Mouse (Mus musculus) liver, embryonic 13.5 days (tissue): Measurements from ENCODE around the gene Dctn3. TPM values are rescaled to one million over a fixed set of nuclear protein-coding genes. Genes with fewer than 3 reads are reported as not detected.
"Not testable (repeated sequence)": the region's sequence is repeated elsewhere in the genome, so short reads cannot be mapped to it uniquely, and the experiment has no call there.

Experiments
- ATAC-seq: fragments of 200-750 bp; cut with Nextera tagmentation; 2 replicates; pipeline ENCODE4 v1.8.0; 2017; ENCODE audit warnings: low read depth, mild to moderate bottlenecking, moderate number of reproducible peaks, moderate library complexity
- DNase-seq: peaks from one replicate; pipeline ENCODE4 v3.0.0; 2022
- H3K27ac ChIP-seq: fragments of 300-500 bp; sonication (generic); 2 replicates; pipeline ENCODE4 v1.5.1; 2015; ENCODE audit warnings: moderate library complexity, mild to moderate bottlenecking, inconsistent platforms
- H3K27me3 ChIP-seq: fragments of 300-500 bp; sonication (generic); 2 replicates; pipeline ENCODE4 v1.6.1; 2015; ENCODE audit warnings: mild to moderate bottlenecking, inconsistent platforms
- H3K36me3 ChIP-seq: fragments of 300-500 bp; sonication (generic); 2 replicates; pipeline ENCODE4 v1.6.1; 2015; ENCODE audit warnings: mild to moderate bottlenecking, inconsistent platforms
- H3K4me1 ChIP-seq: fragments of 300-500 bp; sonication (generic); replicated peaks from 2 replicates; pipeline ENCODE4 v1.6.1; 2015; ENCODE audit warnings: inconsistent platforms
- H3K4me2 ChIP-seq: fragments of 300-500 bp; sonication (generic); 2 replicates; pipeline ENCODE4 v1.6.1; 2015; ENCODE audit warnings: inconsistent platforms, mild to moderate bottlenecking, moderate library complexity
- H3K4me3 ChIP-seq: fragments of 300-500 bp; sonication (generic); replicated peaks from 2 replicates; pipeline ENCODE4 v1.5.1; 2015; ENCODE audit warnings: mild to moderate bottlenecking, inconsistent platforms
- H3K9ac ChIP-seq: fragments of 300-500 bp; sonication (generic); 2 replicates; pipeline ENCODE4 v1.6.1; 2015; ENCODE audit warnings: mild to moderate bottlenecking, inconsistent platforms
- H3K9me3 ChIP-seq: fragments of 300-500 bp; sonication (generic); replicated peaks from 2 replicates; pipeline ENCODE4 v1.6.1; 2016; ENCODE audit warnings: inconsistent platforms
- WGBS: fragments of 180-500 bp; shearing (Covaris S2); methylation state at CpG from one replicate; pipeline ENCODE4 v1.1.7; 2015; ENCODE audit not compliant: insufficient replicate concordance; 5-methylcytosine and 5-hydroxymethylcytosine counted together
- polyA plus RNA-seq: library from polyadenylated mRNA; unstranded; fragments of >200 nt; fragmentation: Nextera tagmentation; extraction: Ambion mirVana; gene quantifications from 2 replicates; pipeline ENCODE4 v1.2.1, GENCODE M21; 2015

Gene Dctn3
- polyA plus RNA-seq, 1 experiment from 2014 or later, result 90.0 TPM

DNA sequence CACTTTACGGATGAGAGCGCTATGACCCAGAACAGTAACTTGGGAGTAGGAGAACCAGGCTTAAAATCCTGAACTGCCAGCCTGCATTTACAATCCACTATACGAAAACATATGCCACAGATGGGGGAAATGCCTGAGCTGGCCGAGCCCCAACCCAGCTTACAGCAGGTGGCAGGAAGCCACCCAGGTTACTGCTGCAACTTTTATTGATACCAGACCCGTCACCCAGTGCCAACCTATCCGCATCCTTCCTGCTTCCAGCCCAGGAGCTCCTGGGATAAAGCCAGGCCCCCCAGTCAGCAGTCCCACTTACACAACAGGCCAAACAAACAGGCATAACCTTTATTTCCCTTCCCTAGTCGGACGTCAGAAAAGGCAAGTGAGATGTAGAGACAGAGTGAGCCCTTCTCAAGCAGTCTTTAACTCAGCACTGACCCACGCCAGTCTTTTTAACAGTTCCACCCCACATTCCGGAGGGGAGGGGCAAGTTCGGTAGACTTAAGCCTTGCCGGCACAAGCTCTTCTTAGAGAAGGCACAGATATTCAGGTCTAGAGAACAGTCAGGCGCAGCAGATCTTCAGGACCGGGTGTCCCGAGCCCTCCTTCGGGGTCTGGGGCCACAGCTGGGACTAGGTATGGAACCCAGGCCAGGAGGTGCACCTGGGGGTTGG, 11.1 kb downstream of the Dctn3 start:
- Histone ChIP-seq H3K4me1 (peaks cover 33% of the 10 kb centered on the region), H3K36me3 (peaks cover 16% of the 10 kb centered on the region), H3K27ac (no peak overlapping the region), H3K9me3 (no peaks in the 10 kb centered on the region), H3K9ac (peak overlapping the region; percentile 93), H3K27me3 (peaks cover 13% of the 10 kb centered on the region; the same call in 1 of the 2 replicates), H3K4me2 (peak overlapping the region; percentile 94), H3K4me3 (peak overlapping the region; percentile 86)
- DNase-seq (no peak), ATAC-seq (no peak)
- 84% methylated on average over 16 of the region's 16 CpGs for WGBS

GRCm38 (mm10) chr4:41710229-41710628, 12.7 kb downstream of the Dctn3 start:
- Histone ChIP-seq H3K4me2 (no peak overlapping the region), H3K36me3 (peaks cover 8% of the 10 kb centered on the region), H3K9ac (no peak overlapping the region), H3K4me3 (no peak overlapping the region), H3K9me3 (no peaks in the 10 kb centered on the region), H3K27me3 (peaks cover 29% of the 10 kb centered on the region), H3K4me1 (peaks cover 33% of the 10 kb centered on the region), H3K27ac (no peak overlapping the region)
- no peak for DNase-seq
- ATAC-seq, result no peak
- 57% methylated on average over 4 of the region's 4 CpGs for WGBS

DNA sequence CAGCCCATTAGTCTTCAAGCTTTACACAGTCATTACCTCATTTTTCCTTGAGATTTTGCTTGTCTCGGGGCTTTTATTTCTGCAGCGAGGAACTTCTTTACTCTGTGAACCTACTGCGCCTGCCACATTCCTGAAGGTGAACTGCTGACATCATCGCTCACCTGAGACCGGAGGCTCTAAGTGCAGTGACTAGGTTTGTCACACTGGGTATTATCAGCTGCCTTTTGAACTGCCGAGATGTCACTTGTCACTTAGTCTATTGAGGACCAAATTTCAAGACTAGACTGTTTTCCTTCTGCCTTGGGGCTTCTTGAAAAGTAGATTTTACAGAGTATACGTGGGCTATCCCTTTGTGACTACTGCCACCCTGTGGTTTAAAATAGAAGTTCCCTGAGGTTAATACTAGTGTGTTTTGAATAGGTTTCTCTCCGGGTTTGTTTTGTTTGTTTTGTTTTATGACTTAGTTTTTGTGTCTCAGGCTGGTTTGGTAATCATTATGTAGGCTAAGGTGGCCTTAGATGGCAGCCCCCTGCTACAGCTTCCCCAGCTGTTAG, 14.7 kb downstream of the Dctn3 start:
- DNase-seq, result no peak
- no peak overlapping the region for H3K4me2 ChIP-seq
- H3K27ac ChIP-seq, result no peak overlapping the region
- H3K9me3 ChIP-seq, result no peaks in the 10 kb centered on the region
- WGBS, result 36% methylated on average over 8 of the region's 8 CpGs
- ATAC-seq, result no peak
- peaks cover 49% of the 10 kb centered on the region for H3K27me3 ChIP-seq
- H3K36me3 ChIP-seq, result peaks cover 8% of the 10 kb centered on the region
- H3K4me1 ChIP-seq, result peaks cover 18% of the 10 kb centered on the region
- no peak overlapping the region for H3K9ac ChIP-seq
- H3K4me3 ChIP-seq, result no peak overlapping the region

- Histone ChIP-seq H3K4me1 (peaks cover 10% of the 10 kb centered on the region), H3K27me3 (peaks cover 52% of the 10 kb centered on the region), H3K27ac (no peak overlapping the region), H3K4me3 (no peak overlapping the region), H3K9ac (no peak overlapping the region), H3K9me3 (no peaks in the 10 kb centered on the region), H3K36me3 (peaks cover 4% of the 10 kb centered on the region), H3K4me2 (no peak overlapping the region)
- DNase-seq (peak; percentile 47), ATAC-seq (peak; percentile 54)
- WGBS, result 6% methylated on average over 13 of the region's 13 CpGs
Measured at GRCm38 (mm10) chr4:41707011-41707535, 15.9 kb downstream of the Dctn3 start.

- Histone ChIP-seq H3K4me3 (no peak overlapping the region), H3K4me1 (peaks cover 1% of the 10 kb centered on the region; the same call in 1 of the 2 replicates), H3K27me3 (peaks cover 52% of the 10 kb centered on the region), H3K9ac (no peak overlapping the region), H3K9me3 (no peaks in the 10 kb centered on the region), H3K36me3 (no peaks in the 10 kb centered on the region), H3K4me2 (no peak overlapping the region), H3K27ac (no peak overlapping the region)
- WGBS, result 61% methylated on average over 19 of the region's 19 CpGs
- ATAC-seq (no peak), DNase-seq (no peak)
Measured at GRCm38 (mm10) chr4:41705922-41706754, 16.8 kb downstream of the Dctn3 start.

DNA sequence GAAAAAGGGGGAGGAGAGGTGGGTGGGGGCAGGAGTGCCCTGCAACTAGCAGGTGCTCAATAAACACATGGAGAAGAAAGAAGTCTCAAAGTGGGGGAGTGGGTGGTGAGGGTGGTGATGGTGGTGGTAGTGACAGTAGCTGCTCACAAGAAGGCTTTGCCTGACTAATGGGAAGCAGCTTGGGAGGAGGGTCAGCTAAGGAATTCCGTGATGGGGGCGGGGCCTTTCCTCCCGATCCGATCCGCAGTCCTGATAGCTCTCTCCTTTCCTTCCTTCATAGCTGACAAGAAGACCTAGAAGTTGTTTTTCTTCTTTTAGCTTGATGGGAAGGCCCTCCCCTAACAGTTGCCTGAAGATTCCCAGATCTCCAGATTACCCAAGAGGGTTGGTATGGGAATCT, 18.3 kb downstream of the Dctn3 start:
- peaks cover 52% of the 10 kb centered on the region for H3K27me3 ChIP-seq

GRCm38 (mm10) chr4:41702226-41702625, 20.7 kb downstream of the Dctn3 start:
- ATAC-seq, H3K9me3 ChIP-seq, DNase-seq, H3K36me3 ChIP-seq, H3K4me2 ChIP-seq, H3K27ac ChIP-seq, H3K9ac ChIP-seq, H3K4me3 ChIP-seq, H3K4me1 ChIP-seq: not testable (repeated sequence)
- H3K27me3 ChIP-seq, result peaks cover 56% of the 10 kb centered on the region
- WGBS, result 43% methylated on average over 2 of the region's 2 CpGs

More for the DNA sequence above, 18.3 kb downstream of the Dctn3 start:
- Histone ChIP-seq H3K36me3 (no peaks in the 10 kb centered on the region), H3K4me2 (no peak overlapping the region), H3K27ac (no peak overlapping the region), H3K4me1 (no peaks in the 10 kb centered on the region; the same call in 1 of the 2 replicates), H3K9me3 (no peaks in the 10 kb centered on the region), H3K4me3 (no peak overlapping the region), H3K9ac (no peak overlapping the region)
- DNase-seq, result no peak
- WGBS, result 8% methylated on average over 5 of the region's 5 CpGs
- ATAC-seq, result no peak

- not testable (repeated sequence) for DNase-seq, H3K9ac ChIP-seq, H3K9me3 ChIP-seq, H3K4me3 ChIP-seq, H3K27ac ChIP-seq, H3K4me1 ChIP-seq, H3K36me3 ChIP-seq, H3K4me2 ChIP-seq, ATAC-seq
- peaks cover 50% of the 10 kb centered on the region for H3K27me3 ChIP-seq
- whole genome bisulfite sequencing, result 71% methylated on average over 2 of the region's 8 CpGs
Measured at GRCm38 (mm10) chr4:41700224-41700623, 22.7 kb downstream of the Dctn3 start.

- 65% methylated on average over 10 of the region's 10 CpGs for WGBS
- not testable (repeated sequence) for ATAC-seq, H3K4me1 ChIP-seq, H3K9ac ChIP-seq, H3K9me3 ChIP-seq, H3K4me2 ChIP-seq, H3K36me3 ChIP-seq, H3K27ac ChIP-seq, DNase-seq, H3K4me3 ChIP-seq
- peaks cover 45% of the 10 kb centered on the region for H3K27me3 ChIP-seq
Measured at GRCm38 (mm10) chr4:41699783-41700182, 23.2 kb downstream of the Dctn3 start, which contains the start of gene Il11ra1. Gene Il11ra1, plus strand, starts transcription at chr4:41699989.

DNA sequence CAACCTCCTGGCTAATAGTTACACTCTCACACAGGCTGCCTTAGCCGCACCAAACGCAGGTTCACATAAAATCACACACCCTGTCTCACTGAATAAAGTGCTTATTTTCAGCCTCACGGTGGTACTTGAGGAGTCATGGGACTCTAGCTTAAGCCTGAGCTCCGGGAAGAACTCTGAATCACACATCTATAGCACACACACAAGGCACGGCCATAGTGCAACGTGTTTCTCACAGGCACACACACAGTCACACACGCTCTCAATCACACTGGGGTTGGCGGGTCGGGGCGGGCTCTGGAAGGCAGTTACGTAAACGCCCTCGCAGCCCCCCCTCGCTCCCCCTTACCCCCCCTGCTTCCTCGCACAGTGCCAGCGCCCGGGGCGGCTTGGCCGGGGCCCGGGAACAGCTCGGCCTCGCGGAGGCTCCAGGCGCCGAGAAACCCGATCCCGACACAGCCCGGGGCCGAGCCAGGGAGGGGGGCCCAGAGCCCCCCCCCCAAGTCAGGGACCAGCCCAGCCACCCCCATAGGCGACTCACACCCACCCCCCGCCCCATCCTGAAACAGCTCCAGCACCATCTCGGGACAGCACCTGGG, 24.5 kb downstream of the Dctn3 start:
- not testable (repeated sequence) for ATAC-seq, DNase-seq

More for the DNA sequence above, 24.5 kb downstream of the Dctn3 start:
- not testable (repeated sequence) for H3K9me3 ChIP-seq, H3K4me2 ChIP-seq, H3K9ac ChIP-seq, H3K4me3 ChIP-seq, H3K4me1 ChIP-seq, H3K36me3 ChIP-seq, H3K27ac ChIP-seq
- WGBS, result 25% methylated on average over 25 of the region's 32 CpGs
- peaks cover 38% of the 10 kb centered on the region for H3K27me3 ChIP-seq
